Mouse (Mus musculus) erythroblast, embryonic 14.5 days (primary cell): ENCODE results near the gene Siglecg. TPM values are rescaled to one million over a fixed set of nuclear protein-coding genes. Genes with fewer than 3 reads are reported as not detected.

ENCODE experiments used
- H3K27me3 ChIP-seq: 2 replicates; pipeline ENCODE4 v1.6.1; 2012; ENCODE audit warnings: inconsistent platforms; ENCODE audit not compliant: control insufficient read depth
- H3K36me3 ChIP-seq: 2 replicates; pipeline ENCODE4 v1.6.1; 2012; ENCODE audit warnings: mild to moderate bottlenecking, inconsistent platforms; ENCODE audit not compliant: control insufficient read depth
- H3K4me1 ChIP-seq: 2 replicates; pipeline ENCODE4 v1.6.1; 2012; ENCODE audit warnings: inconsistent platforms; ENCODE audit not compliant: control insufficient read depth
- H3K4me3 ChIP-seq: replicated peaks from 2 replicates; pipeline ENCODE3; 2012; ENCODE audit warnings: moderate library complexity, mild to moderate bottlenecking, inconsistent platforms
- H3K9me3 ChIP-seq: 2 replicates; pipeline ENCODE4 v1.6.1; 2012; ENCODE audit warnings: low read length, inconsistent platforms, mixed read lengths; ENCODE audit not compliant: control insufficient read depth
- GATA1 ChIP-seq: IDR thresholded peaks from 2 replicates; pipeline ENCODE4 v1.6.1; 2012; ENCODE audit warnings: low read length, inconsistent platforms, mixed read lengths
- TAL1 ChIP-seq: IDR thresholded peaks from 3 replicates; pipeline ENCODE4 v1.6.1; 2012; ENCODE audit warnings: low read length, inconsistent platforms, mixed read lengths
- polyA plus RNA-seq: library from polyadenylated mRNA; stranded (reverse); fragments of >175 nt; gene quantifications from 2 replicates; pipeline ENCODE4 v1.2.3, GENCODE M21; 2012

Gene Siglecg
- not detected in 2 replicates for polyA plus RNA-seq

- no peaks in the 10 kb centered on the region for H3K27me3 ChIP-seq
- H3K4me1 ChIP-seq, result no peaks in the 10 kb centered on the region
- no peaks in the 10 kb centered on the region for H3K36me3 ChIP-seq
- TF ChIP-seq GATA1 (no peak), TAL1 (no peak)
- H3K4me3 ChIP-seq, result no peak within 1 kb of the TSS
- no peaks in the 10 kb centered on the region for H3K9me3 ChIP-seq
Observed at GRCm38 (mm10) chr7:43408131-43408553, at the start of gene Siglecg. Gene Siglecg, plus strand, starts transcription at chr7:43408204.

GRCm38 (mm10) chr7:43358556-43358955 lies 49.4 kb upstream of the Siglecg start:
- Histone ChIP-seq H3K27me3 (no peaks in the 10 kb centered on the region), H3K4me3 (no peak overlapping the region), H3K4me1 (peaks cover 2% of the 10 kb centered on the region), H3K9me3 (no peaks in the 10 kb centered on the region), H3K36me3 (no peaks in the 10 kb centered on the region)
- TF ChIP-seq GATA1 (no peak), TAL1 (no peak)

GRCm38 (mm10) chr7:43361442-43361841 lies 46.6 kb upstream of the Siglecg start:
- H3K36me3 ChIP-seq, result no peaks in the 10 kb centered on the region
- no peaks in the 10 kb centered on the region for H3K4me1 ChIP-seq
- no peaks in the 10 kb centered on the region for H3K9me3 ChIP-seq
- no peak for TF ChIP-seq GATA1
- TF ChIP-seq TAL1, result no peak
- no peak overlapping the region for H3K4me3 ChIP-seq
- H3K27me3 ChIP-seq, result no peaks in the 10 kb centered on the region

- TF ChIP-seq GATA1 (no peak), TAL1 (no peak)
- Histone ChIP-seq H3K4me3 (no peak overlapping the region), H3K36me3 (no peaks in the 10 kb centered on the region), H3K9me3 (no peaks in the 10 kb centered on the region), H3K4me1 (no peaks in the 10 kb centered on the region), H3K27me3 (no peaks in the 10 kb centered on the region)
Observed at GRCm38 (mm10) chr7:43362021-43362420, 46.0 kb upstream of the Siglecg start.

DNA sequence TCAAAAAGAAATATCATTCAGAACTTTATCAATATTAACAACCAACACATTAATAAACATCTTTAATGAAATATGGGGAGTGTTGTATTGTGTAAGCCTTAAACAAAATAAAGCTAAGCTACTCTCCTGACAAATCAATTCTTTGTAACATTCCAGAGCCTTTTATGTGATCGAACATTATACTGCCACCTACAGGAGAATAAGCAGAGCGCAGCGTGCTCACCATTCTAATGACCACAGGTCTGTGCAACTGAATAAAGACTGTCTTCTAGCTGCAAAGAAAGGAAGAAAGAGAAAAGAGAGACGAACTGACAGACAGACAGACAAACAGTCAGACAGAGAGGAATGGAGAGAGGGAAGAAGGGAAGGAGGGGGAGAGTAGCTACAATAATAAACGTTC lies 29.8 kb upstream of the Siglecg start:
- H3K4me1 ChIP-seq, result no peaks in the 10 kb centered on the region

GRCm38 (mm10) chr7:43392349-43393121 lies 15.5 kb upstream of the Siglecg start:
- H3K4me3 ChIP-seq, result no peak overlapping the region
- H3K27me3 ChIP-seq, result no peaks in the 10 kb centered on the region
- no peaks in the 10 kb centered on the region for H3K9me3 ChIP-seq
- no peak for TF ChIP-seq TAL1
- no peak for TF ChIP-seq GATA1
- H3K36me3 ChIP-seq, result no peaks in the 10 kb centered on the region
- no peaks in the 10 kb centered on the region for H3K4me1 ChIP-seq

More for the DNA sequence above, 29.8 kb upstream of the Siglecg start:
- Histone ChIP-seq H3K36me3 (no peaks in the 10 kb centered on the region), H3K4me3 (no peak overlapping the region), H3K27me3 (no peaks in the 10 kb centered on the region), H3K9me3 (no peaks in the 10 kb centered on the region)
- TF ChIP-seq GATA1 (no peak), TAL1 (no peak)

GRCm38 (mm10) chr7:43399501-43399900 lies 8.5 kb upstream of the Siglecg start:
- Histone ChIP-seq H3K9me3 (no peaks in the 10 kb centered on the region), H3K36me3 (no peaks in the 10 kb centered on the region), H3K4me1 (no peaks in the 10 kb centered on the region), H3K4me3 (no peak overlapping the region), H3K27me3 (no peaks in the 10 kb centered on the region)
- TF ChIP-seq TAL1 (no peak), GATA1 (no peak)

- no peaks in the 10 kb centered on the region for H3K9me3 ChIP-seq
- no peak overlapping the region for H3K4me3 ChIP-seq
- H3K27me3 ChIP-seq, result no peaks in the 10 kb centered on the region
- TF ChIP-seq TAL1 (no peak), GATA1 (no peak)
- no peaks in the 10 kb centered on the region for H3K36me3 ChIP-seq
- no peaks in the 10 kb centered on the region for H3K4me1 ChIP-seq
Observed at GRCm38 (mm10) chr7:43402718-43403117, 5.3 kb upstream of the Siglecg start.

DNA sequence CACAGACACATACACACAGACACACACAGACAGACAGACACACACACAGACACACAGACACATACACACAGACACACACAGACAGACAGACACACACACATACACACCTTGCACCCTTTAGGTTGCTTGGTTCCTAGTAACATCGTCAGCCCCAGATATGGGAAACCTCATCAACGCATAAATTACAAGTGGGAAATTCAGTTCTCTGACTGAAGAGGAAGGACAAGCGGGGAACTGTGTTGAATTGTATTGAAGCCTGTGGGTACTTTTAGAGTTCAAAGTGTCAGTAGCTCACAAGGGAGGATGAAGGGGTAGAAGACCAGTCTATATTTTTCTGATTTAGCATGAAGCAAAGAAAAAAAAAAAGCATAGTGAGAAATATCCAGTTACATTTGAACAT lies 431 bp upstream of the Siglecg start:
- H3K9me3 ChIP-seq, result no peaks in the 10 kb centered on the region
- no peak for TF ChIP-seq TAL1
- no peak for TF ChIP-seq GATA1
- no peaks in the 10 kb centered on the region for H3K4me1 ChIP-seq
- no peaks in the 10 kb centered on the region for H3K36me3 ChIP-seq
- no peak overlapping the region for H3K4me3 ChIP-seq
- no peaks in the 10 kb centered on the region for H3K27me3 ChIP-seq
